Mouse (Mus musculus): Measurements from ENCODE around the gene Col6a1. TPM values are rescaled to one million over a fixed set of nuclear protein-coding genes. Genes with fewer than 3 reads are reported as not detected.

The Col6a1 gene
- polyA plus RNA-seq (2015; fragmentation: Nextera tagmentation; extraction: Ambion mirVana) = 32.0 and 38.5 TPM in 2 replicates

DNA sequence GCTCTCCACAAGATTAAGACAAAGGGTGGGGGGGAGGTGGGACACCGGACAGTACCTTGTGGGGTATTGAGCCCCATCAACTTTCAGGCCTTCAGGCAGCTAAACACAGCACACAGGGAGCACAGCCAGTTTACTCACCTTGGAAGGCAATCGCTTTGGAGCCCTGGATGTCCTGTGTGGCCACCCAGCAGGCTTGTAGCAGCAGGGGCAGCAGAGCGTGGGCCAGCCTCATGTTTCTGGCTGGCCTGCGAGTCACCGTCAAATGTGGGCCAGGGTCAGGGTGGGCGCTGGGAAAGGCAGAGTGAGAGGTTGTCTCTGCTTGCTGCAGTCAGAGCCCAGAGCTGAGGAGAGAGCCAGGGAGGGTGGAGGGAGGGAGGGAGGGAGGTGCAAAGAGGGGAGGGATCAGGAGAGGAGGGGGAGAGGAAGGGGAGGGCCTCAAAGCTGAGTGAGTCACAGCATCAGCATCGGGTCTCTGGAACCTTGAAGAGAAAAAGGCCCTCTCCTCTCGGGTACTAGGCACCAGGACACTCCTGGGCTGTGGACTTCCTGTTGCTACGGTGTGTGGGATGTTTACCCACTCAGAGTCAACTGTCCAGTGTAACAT is at the start of gene Col6a1:
TSS of gene Col6a1 (minus strand) at position 487 of the 604 bp plus-strand sequence.
- DNase-seq (ENCODE audit: low spot score) = no peak

DNA sequence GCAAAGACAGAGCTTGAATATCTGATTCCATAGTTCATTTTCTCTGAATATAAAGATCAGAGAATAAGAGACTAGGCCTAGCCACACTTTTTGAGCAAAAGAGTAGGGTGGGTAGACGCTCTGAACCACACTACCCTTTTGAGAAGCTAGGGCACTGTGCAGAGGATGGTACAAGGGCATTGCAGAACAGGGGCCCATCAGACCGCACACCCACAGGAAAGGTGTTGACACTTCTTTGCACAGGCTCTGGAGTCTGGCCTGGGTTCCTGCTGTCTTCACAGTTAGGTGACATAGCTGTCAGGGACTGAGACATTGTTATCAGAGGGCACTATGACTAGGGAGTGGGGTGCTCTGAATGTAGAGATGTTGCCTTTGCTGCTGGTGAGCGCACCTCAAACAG is 45.7 kb upstream of the Col6a1 start:
- no peak for DNase-seq (ENCODE audit: low spot score)

DNA sequence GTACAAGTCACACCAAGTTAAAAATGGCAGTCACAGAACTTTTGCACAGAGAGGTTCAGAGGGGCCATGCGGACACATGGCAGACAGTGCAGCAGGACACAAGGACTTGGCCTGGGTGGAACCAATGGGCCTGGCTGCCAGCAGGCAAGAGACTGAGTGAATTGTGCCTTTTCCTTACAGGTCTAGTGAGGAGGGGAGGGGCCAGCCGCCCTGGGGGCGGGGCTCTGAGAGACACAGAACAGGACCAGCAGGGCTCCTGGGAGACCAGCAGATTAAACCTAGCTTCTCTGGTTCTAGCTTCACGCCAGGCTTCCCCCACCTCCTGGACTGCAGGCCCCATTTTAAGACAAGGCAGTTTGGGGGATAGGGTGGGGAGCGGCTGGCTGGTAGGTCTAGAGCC is 45.1 kb upstream of the Col6a1 start:
- DNase-seq (ENCODE audit: low spot score) = no peak

DNA sequence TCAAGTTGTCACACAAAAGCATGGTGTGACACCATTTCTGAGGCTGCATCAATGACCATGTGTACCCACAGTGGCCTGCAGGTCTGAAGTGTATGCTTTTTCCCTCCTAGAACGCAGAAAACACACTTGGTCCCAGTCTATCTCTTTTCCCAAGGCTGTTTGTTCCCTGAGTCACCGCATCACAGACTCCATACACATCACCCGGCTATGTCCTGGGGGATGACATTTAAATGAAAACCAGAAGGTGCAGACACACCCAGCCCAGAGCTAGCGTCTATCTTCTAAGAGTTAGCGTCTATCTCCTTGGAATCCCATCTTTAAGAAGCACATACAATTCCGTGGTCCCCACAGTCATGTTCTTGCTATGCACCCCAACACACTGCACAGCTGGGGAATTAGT is 43.6 kb upstream of the Col6a1 start:
- DNase-seq (ENCODE audit: low spot score) = no peak

DNA sequence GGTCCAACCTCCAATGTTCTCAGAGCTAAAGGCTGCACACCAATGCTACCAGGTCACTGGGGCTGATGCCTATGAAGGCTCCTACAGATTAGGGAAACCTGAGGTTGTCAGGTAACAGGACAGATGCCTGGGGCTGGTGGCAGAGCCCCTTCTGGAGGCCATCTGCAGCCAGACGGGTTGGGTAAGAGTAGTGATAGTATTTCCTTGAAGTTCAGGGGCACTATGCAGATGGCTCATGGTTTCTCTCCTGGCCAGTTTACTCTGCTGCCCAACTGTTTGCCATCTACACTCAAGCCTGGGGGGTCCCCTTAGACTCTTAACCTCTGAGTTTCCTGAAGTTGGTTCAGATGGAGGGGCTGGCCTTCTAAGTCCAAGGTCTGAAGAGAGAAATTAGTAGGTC is 40.2 kb upstream of the Col6a1 start:
- no peak for DNase-seq (ENCODE audit: low spot score)

DNA sequence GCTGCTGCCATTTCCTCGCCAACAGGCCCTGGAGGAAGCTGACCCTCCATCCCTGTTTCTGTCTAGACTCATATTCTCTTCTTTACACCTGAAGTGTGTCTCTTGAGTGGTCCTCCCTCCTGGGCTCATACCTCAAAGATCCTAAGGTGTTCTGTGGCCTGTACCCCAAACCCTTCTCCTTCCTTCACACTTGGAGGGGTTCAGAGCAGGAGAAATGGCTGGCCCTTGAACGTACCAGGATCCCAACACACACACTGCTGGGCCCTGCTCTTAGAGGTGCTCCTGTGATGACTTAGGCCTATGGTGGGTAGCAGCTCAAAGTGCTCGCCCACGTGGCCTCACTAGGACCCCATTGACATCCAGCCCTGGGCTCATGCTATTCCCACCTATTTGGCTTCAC is 39.0 kb upstream of the Col6a1 start:
- no peak for DNase-seq (ENCODE audit: low spot score)

DNA sequence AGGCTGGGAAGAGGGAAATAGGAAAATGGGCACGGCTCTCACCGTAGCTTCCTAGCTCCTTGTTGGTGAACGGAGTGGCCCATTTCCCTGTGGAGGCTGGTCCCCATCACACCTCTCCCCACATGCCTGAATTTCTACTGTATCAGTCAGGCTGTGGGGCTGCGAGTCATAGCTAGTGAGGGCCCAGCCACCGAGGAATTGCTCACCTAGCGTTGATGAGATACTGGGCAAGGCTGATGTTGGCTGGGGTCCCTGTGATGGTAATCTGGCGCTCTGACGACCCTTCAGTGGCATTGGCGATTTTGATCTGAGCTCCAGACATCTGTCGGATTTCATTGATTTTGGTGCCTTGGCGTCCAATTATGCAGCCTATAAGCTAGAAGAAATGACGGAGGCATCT is 37.0 kb upstream of the Col6a1 start:
- no peak for DNase-seq (ENCODE audit: low spot score)

DNA sequence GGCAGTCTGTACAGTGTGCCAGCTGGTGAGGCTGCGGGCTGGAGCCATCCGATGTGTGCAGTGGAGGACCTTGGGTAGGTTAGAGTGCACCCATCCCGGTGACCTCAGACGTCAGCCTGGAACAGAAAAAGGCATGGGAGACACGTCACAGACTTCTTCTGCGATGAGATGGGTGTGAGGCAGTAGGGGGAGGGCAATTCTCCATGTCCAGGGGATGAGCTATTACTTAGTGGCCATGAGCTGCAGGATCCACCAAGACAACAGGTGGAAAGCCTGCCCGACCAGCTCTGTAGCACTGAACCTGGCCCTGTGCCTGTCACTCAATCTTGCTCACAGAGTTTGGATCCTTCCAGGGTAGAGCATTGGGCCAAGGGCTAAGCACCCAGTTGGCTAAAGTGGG is 36.4 kb upstream of the Col6a1 start:
- DNase-seq (ENCODE audit: low spot score) = no peak

DNA sequence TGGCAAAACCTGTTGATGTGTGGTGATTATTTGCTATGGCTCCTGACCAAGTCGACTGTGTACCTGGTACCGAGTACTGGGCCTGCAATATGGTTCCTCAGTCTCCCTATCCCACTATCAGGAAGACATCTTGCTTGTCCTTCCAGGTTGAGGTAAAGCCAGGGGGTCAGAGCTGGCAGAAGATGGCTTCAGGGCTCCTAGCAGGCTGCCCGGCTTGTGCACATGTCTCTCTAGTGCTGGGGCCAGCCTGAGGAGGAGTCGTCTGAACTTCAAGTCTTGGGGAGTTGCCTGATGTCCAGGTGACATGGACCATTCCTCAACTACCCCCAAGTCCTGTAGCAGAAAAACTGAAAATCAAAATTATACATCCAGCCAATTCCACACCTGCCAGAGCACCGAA is 33.9 kb upstream of the Col6a1 start:
- DNase-seq (ENCODE audit: low spot score) = no peak

DNA sequence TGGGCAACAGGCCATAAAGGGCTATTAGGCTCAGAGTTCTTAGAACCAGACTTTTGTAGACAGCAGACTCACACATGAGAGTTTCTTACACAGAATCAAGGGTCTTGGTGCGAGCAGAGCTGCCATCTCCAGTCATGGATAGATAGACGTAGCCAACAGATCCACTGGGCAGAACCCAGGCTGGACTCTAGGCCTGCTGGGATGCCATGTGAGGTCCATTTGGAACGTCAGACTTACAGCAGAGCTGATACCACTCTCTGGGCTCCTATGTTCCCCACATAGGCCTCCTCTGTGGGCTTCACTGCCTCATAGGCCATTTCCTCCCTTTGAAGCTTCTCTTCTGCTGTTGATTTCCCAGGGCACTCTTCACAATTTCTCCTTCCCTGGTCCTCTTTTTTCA is 27.7 kb upstream of the Col6a1 start:
- no peak for DNase-seq (ENCODE audit: low spot score)

DNA sequence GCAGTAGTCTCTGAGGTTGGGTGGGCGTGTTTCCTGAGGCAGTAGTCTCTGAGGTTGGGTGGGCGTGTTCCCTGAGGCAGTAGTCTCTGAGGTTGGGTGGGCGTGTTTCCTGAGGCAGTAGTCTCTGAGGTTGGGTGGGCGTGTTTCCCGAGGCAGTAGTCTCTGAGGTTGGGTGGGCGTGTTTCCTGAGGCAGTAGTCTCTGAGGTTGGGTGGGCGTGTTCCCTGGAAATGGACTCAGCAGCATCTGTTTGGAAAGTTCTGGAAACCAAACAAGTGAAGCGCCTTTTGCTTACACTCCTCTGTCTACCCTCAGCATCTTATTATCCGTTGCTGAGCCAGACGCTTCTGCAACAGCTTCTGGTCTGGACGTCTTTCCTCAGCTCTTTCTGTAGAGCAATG is 18.3 kb upstream of the Col6a1 start:
- DNase-seq (ENCODE audit: low spot score) = peak; percentile 42

DNA sequence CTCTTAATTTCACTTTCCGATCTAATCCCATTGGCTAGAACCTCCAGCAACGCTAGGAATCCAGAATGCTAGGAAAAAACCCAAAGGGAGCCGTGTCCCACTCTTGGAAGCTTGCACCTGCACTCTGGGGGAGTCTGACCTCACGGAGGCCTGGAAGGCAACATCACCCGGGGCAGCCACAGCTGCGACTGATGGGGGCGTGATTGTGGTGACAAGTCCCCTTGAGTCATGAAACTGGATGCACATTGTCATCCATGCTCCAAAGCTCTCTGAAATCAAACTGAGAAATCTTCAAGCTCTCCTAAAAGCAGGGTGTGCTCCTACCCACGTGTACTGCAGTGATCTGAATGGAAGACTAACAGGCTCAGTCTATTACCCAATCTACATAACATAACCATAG is 10.8 kb upstream of the Col6a1 start:
- DNase-seq (ENCODE audit: low spot score) = no peak

DNA sequence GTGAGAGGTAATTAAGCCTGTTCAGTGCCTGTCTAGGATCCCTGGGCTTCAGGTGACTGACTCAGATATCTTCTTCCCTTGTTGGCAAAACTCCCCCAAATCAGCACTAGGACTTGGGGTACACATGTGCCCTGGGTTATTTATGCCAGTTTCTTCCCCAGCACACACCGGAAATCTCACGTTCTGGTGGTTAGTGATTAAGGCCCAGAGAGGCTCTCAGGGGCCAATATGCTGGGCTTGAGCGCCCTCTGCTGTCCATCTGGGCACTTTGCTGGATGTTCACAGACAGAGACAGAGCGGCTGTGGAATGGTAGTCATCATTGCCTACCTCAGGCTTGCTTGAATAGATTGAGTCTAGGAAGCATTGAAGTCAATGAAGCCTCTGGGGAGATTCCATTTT is 9.0 kb upstream of the Col6a1 start:
- peak; percentile 73 for DNase-seq (ENCODE audit: low spot score)

DNA sequence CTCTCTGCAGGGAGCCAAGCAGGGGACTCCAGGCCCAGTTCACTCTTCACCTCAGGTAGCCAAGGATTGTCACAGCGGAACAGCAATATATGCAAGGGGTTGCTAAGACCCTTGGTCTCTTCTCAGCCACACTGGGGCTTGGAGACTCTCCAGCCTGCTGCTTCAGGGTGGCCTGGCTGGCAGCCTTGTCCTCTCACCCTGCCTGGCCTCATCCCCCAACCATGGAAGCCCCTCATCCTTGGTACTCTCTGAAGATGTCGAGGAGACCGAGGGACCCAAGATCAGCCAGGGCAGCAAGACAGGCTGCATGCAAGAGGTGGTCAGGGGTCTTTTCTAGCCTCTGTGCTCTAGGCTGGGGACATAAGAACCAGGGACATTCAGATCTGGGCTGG is 7.7 kb upstream of the Col6a1 start:
- DNase-seq (ENCODE audit: low spot score) = no peak

DNA sequence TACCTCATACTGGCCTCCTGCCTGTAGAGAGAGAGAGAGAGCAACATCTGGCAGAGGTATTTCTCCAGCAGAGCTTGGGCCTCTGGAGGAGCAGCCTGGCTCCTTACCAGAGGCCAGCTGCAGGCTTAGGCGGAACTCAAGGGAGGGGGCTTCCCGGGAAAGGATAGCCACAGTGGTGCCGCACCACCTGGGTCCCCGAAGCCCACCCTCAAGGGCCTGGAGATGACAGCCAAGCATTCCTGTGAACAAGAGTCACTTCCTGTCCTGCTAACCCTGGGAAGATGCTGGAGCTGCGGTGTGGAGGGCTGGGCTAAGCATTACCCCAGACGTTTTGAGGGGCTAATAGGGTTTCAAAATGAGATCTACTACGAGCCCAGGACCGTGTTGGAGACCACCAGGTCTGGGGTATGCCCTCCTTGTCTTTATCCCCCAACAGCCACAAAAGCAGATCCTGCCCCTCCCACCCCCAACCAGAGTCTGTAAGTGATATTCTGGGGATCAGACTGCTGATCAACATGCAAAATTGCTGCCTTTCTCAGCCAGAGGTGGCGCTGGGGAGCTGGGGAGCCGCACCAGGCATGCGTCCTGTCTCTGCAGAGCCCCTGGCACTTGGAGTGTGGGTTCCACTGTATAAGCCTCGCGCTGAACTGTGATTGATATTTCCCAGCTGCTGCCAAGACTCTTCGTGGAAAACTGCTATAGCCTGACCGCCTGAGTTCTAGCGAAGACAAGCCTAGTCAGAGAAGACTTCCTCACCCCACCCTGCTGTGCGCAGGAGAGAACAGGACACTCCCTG is 7.1 kb upstream of the Col6a1 start:
- peak; percentile 44 for DNase-seq (ENCODE audit: low spot score)

DNA sequence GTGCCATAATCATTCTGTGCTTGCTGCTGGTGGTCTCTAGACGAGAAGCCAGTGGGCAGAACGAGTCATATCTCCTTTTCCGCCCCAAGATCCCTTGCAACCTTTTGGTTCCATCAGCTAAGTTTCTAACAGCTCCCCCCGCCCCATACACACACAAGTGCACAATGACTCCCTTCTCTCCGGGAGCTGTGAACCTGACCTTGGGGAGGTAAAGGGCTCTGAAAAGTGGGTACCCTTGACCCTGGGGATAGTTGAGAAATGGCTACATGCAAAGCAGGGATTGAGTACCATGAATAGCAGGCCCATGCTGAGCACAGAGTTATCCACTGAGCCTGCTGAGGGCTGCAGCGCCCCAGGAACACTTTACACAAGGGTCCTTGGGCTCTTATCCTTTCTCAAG is 6.4 kb upstream of the Col6a1 start:
- no peak for DNase-seq (ENCODE audit: low spot score)

DNA sequence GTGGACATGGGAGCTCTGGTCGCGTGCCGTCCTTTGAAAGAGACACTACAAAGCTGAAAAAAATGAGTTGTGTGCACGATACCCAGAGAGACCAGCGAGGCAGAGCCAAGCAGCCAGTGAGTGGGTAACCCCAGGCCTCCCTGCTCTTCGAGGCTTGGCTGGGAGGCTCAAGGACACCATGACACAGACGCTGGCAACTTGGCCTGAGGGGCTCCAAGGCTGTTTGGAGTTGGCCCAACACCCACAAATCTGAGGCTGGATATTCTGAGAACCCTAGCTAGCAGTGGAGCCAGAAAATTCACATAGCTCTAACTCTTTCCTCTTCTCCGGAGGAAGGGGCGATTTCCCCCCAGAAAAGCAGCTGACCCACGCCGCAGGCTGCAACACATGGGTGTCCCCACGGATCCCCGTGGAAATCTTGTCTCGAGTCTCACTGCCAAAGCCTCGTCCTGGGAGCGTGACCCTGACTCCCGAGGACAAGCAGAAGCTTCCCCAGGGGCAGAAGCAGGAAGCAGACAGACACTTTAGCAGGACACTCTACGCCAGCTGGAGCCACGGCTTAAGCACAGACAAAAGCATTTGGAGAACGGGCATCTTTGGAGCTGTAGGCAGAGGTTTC is 5.8 kb upstream of the Col6a1 start:
- no peak for DNase-seq (ENCODE audit: low spot score)

DNA sequence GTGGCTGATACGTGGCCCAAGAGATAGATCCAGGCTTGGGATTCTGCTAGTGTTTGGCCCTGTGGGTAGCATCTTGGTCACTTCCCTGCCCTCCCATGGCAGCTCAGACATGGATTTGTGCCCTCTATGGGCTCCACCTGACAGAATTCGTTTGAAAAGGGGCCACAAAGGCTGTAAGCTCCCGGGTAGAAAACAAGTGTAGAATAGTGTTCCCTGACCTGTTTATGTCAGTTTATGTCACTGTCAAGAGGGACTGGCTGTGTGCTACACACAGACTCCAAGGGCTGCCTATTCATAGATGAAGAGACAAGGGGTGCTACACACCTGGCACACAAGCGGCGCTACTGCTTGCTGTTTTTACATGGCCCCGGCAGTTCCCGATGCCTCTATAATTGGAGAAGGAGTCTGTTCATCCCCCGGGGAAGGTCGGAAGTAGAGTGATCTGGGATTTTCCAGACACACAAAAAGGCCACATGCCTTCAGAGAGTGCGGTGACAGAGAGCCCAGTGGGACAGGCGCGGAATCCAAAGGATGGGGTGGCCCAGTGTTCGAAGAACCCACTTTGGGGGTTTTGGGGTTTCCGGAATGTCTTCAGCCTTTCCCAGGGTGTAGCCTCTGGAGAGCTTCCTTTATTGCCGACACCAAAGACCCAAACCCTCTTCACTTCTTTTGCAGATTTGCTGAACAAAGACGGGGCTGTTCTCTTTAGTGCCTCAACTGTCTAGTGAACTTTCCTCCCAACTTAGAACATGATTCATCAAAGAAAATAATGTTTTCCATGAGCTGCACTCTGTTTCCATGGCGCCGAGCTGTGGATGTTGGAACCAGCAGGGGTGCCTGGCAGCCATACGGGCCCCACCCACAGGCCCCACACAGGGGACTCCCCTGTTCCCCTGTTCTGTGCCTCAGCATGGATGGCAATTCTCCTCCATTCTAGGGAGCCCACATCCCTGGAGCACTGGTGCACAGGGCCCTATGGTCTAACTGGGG is 4.0 kb upstream of the Col6a1 start:
- DNase-seq (ENCODE audit: low spot score) = no peak

DNA sequence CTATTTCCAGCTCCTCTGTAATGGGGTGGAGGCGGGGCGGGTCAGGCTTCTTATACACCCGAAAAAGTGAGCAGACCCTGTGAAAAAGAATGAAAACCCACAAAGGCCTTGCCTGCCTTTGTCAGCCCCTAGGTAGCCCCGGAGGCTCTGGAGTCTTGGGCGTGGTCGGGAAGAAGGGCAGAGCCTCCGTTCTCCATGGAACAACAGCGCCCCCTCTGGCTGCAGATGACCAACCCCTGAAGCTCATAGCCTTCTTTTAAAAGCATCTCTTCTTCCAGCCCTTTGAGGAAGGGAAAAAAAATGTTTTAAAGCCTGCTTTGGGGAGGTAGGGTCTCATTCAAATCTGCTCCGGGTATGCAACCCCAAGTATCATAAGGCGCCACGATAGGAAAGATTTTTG is 2.4 kb upstream of the Col6a1 start:
- DNase-seq (ENCODE audit: low spot score) = peak; percentile 23

DNA sequence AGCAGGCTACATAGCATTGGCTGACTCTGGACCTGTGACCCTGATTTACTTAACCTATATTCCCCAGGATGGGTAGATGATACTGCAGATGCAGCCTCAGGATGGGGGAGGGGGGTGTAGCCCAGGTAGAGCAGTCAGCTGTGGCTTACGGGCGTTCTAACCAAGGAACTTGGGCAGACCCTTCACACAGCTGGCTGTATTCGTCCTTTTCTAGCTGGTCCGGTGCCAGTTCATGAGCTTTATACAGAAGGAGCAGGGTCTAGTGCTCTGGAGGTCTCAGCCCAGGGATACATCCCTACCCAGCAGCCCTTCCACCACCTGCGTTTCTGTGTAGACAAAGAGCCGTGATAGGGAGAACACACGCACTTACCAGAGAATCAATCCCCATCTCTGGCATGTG is 1.3 kb upstream of the Col6a1 start:
- no peak for DNase-seq (ENCODE audit: low spot score)

DNA sequence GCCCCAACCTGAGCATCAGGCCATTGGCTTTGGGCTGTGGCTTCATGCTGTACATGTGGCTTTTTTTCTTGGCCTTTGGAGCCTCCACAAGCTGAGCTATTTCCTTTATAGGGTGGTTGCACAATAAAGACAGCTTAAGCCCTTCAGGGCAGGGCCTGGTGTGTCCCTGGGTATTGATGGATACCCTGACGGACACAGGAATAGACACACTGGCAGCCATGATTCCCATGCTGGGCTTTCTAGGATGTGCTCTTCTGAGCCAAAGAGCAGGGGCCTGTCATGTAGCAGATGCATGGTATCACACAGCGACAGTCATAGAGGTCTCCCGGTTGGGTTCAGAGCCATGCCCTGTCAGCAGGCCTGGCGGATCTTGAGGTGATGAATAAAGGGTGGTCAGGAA is 898 bp upstream of the Col6a1 start:
- DNase-seq (ENCODE audit: low spot score) = no peak

DNA sequence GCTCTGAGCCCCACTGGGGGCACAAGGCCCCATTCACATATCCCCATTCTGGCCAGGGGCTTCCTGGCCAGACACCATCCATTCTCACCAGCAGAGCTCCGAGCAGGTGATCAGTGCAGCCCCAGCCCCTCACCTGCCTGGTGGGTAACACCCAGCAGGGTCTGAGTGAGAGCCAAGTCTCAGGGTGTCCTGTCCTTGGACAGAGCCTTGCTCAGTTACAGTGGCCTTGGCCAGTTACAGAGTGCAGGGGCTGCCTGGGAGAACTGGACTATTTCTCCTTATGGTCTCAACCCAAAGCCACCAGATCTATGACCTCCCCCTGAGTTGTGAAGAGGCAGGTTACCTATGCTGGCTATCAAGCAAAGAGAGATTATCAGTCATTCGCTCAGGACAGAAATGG is 871 bp downstream of the Col6a1 start:
- DNase-seq (ENCODE audit: low spot score) = no peak
